Mouse (Mus musculus) spleen, adult 18-20 months (tissue): Measurements from ENCODE around the gene Ccser2.

Experiments used
- DNase-seq, 2 experiments: peaks; one replicate each; pipeline ENCODE4 v3.0.0; 2022; ENCODE audit warnings: mixed read lengths in 2 of 2

Ccser2 gene

GRCm38 (mm10) chr14:36866966-36867700, 101.4 kb downstream of the Ccser2 start:
- peak in 1 of 2 experiments; percentile 59 for DNase-seq

- peak; percentile 74 to 94 for DNase-seq
Measured at GRCm38 (mm10) chr14:36863877-36864489, 104.6 kb downstream of the Ccser2 start.

DNA sequence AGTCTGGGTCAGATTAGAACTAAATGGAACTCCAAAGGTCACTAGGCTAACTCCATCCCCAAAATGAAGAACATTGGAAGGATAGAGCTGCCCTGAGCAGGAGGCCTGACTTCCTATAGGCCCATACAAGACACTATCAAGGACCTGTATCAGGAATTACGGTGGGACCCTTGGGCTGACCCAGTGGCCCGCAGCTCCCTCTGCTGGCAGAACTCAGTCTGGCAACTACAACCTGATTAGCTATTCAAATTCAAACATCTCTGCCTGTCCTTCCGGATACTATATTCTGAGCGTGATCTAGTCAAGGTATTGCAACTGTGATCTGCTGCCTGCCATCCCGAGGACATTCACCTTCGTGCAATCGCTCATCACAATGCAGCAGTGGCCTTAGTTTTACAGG, 106.2 kb downstream of the Ccser2 start:
- DNase-seq, result peak; percentile 23 to 65

DNA sequence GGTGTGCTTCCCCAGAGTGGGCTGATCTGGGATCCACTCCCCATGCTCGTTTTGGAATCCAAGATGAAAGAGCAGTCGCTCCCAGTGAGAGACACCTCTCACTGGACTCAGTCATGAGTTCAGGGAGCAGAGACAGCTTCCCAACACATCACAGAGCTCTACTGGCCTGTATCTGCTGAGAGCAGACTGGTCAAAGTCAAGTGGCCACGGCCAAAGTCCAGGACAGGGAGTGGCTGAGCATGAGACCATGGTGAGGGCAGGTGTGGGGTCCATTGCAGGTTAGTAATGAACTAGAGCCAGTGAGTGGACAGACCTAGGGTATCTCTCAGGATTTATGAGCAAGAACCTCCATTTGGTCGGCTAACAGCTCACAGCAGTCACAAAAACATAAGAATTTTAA, 109.6 kb downstream of the Ccser2 start:
- no peak for DNase-seq

DNA sequence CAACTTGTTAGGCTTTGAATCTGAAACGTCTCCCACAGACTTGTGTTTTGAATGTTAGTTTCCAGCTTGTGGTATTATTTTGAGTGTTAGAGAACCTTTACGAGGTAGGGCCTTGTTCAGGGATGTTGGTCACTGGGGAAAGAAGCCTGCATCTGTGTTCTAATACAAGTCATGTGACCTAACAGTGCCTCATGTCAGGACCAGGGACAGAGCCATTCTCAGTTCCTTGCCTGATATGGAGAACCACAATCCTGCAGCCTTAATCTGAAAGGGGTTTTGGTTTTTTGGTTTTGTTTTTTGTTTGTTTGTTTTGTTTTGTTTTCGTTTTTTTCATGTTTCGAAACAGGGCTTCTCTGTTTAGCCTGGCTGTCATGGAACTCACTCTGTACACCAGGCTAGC, 115.6 kb downstream of the Ccser2 start:
- no peak for DNase-seq

DNA sequence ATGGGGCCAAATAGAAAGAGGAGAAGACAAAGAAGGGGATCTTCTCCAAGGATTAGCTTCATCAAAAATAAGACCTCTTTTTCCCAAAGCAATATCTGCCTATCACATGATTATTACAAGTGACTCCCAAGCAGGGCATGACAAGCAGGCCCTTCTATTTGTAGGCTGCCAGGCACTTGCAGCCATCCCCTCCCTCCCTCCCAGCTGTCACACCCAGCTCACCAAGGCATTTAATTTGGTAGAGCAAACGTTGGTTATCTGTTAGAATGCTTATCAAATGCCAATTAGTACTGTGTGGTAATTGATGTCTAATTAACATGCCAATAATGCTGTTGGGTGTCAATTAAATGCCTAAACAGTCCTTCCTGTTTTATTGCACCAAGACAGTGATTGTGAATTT, 119.7 kb downstream of the Ccser2 start:
- no peak for DNase-seq
